In genomic region chr16:10438055-10438454, GRCm38 (mm10) we compare ENCODE assay signal across 21 mouse cellular contexts. TPM values are rescaled to one million over a fixed set of nuclear protein-coding genes. Genes with fewer than 3 reads are reported as not detected.
"Had no signal": no experiment of that assay in that cellular context is flagged by ENCODE, and none has a peak within 500 bp of the region (broad histone marks: within the 10 kb centered on the region; RNA-seq: fewer than 3 reads in every experiment).

No protein-coding gene starts in this region.

- H3K27ac ChIP-seq: kidney, embryonic 15.5 days; limb, embryonic 12.5 days; limb, embryonic 15.5 days; liver, embryonic 13.5 days; stomach, embryonic 15.5 days had no signal

- H3K4me2 ChIP-seq: kidney, embryonic 15.5 days; limb, embryonic 12.5 days; limb, embryonic 15.5 days; liver, embryonic 13.5 days; midbrain, embryonic 11.5 days; stomach, embryonic 15.5 days had no signal

- DNase-seq: kidney, adult 11 months; kidney, postnatal 14 days; kidney, postnatal 4 days; left cerebral cortex, postnatal 4 days; liver, embryonic 13.5 days; lung, adult 2 months; lung, postnatal 14 days; lung, postnatal 4 days; midbrain, embryonic 14.5 days; right cerebral cortex, adult 18-20 months; right cerebral cortex, postnatal 14 days; right cerebral cortex, postnatal 4 days; spleen, adult 18-20 months; thymus, postnatal 25 days had no signal

- H3K9ac ChIP-seq: kidney, embryonic 15.5 days; limb, embryonic 12.5 days; limb, embryonic 15.5 days; liver, embryonic 13.5 days; stomach, embryonic 15.5 days had no signal

- H3K4me1 ChIP-seq: limb, embryonic 12.5 days; limb, embryonic 15.5 days; liver, embryonic 13.5 days; stomach, embryonic 15.5 days had no signal

- H3K27me3 ChIP-seq: kidney, embryonic 15.5 days; limb, embryonic 12.5 days; limb, embryonic 15.5 days; liver, embryonic 13.5 days; stomach, embryonic 15.5 days had no signal

- H3K4me3 ChIP-seq: kidney, embryonic 15.5 days; limb, embryonic 12.5 days; limb, embryonic 15.5 days; liver, embryonic 13.5 days; stomach, embryonic 15.5 days had no signal

- H3K36me3 ChIP-seq: kidney, embryonic 15.5 days; limb, embryonic 15.5 days; liver, embryonic 13.5 days; stomach, embryonic 15.5 days had no signal

- H3K9me3 ChIP-seq: kidney, embryonic 15.5 days; limb, embryonic 12.5 days; limb, embryonic 15.5 days; liver, embryonic 13.5 days; stomach, embryonic 15.5 days had no signal

RNA-seq across cellular contexts. Expression of gene Tvp23a, which starts 9.1 kb away (rescaled TPM):
- total RNA-seq: megakaryocyte progenitor cell, adult 5-6 weeks; megakaryocyte-erythroid progenitor cell, adult 5-6 weeks had no signal

RNA-seq across cellular contexts. Expression of gene Tekt5, which starts 42.8 kb away (rescaled TPM):
- total RNA-seq: megakaryocyte progenitor cell, adult 5-6 weeks; megakaryocyte-erythroid progenitor cell, adult 5-6 weeks had no signal
- polyA plus RNA-seq: limb, embryonic 12.5 days had no signal
